Mouse (Mus musculus) ES-Bruce4 (cell line): ENCODE measurements around the gene Scamp2.

ENCODE experiments used
- CTCF ChIP-seq: IDR thresholded peaks from one replicate; pipeline ENCODE4 v1.8.1; 2011; ENCODE audit warnings: low read depth, low read length
- EP300 ChIP-seq: IDR thresholded peaks from 2 replicates; pipeline ENCODE4 v1.6.1; 2011; ENCODE audit warnings: low read depth, low read length; ENCODE audit not compliant: insufficient read depth

GRCm38 (mm10) chr9:57536362-57536761 is 24.4 kb upstream of the Scamp2 start:
- TF ChIP-seq EP300, result no peak
- no peak for TF ChIP-seq CTCF
